Mouse (Mus musculus) layer of hippocampus, adult 9-10 months (tissue): Measurements from ENCODE around the gene Snrpd3.
"Not testable (repeated sequence)": the region's sequence is repeated elsewhere in the genome, so short reads cannot be mapped to it uniquely, and the experiment has no call there.

Source experiments
- DNase-seq: peaks from one replicate; pipeline ENCODE4 v3.0.0; 2022; ENCODE audit warnings: low spot score

Snrpd3 gene

GRCm38 (mm10) chr10:75535423-75535822 lies 18.1 kb downstream of the Snrpd3 start:
- no peak for DNase-seq

- no peak for DNase-seq
These were observed 18.8 kb downstream of the Snrpd3 start for GRCm38 (mm10) chr10:75536123-75536522.

DNA sequence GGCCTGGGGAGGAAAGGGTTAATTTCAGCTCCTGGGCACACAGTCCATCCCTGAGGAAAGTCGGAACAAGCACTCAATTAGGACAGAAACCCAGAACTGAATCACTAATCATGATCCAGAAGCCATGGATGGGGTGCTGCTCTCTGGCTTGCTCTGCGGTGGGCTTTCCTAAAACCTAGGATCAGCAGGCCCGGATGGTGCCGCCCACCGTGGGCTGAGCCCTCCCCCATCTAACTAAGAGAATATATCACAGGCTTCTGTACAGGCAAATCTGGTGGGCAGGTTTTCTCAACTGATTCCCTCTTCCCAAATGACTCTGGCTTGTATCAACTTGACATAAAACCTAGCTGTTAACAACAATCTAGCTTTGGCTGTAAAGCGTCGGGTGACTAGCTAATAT lies 30.6 kb downstream of the Snrpd3 start:
- DNase-seq, result no peak

GRCm38 (mm10) chr10:75548486-75548885 lies 31.1 kb downstream of the Snrpd3 start:
- DNase-seq, result no peak

GRCm38 (mm10) chr10:75549886-75550285 lies 32.5 kb downstream of the Snrpd3 start:
- DNase-seq, result no peak

GRCm38 (mm10) chr10:75551175-75551574 lies 33.8 kb downstream of the Snrpd3 start:
- no peak for DNase-seq

- DNase-seq, result no peak
These were observed 34.8 kb downstream of the Snrpd3 start for GRCm38 (mm10) chr10:75552106-75552505.

DNA sequence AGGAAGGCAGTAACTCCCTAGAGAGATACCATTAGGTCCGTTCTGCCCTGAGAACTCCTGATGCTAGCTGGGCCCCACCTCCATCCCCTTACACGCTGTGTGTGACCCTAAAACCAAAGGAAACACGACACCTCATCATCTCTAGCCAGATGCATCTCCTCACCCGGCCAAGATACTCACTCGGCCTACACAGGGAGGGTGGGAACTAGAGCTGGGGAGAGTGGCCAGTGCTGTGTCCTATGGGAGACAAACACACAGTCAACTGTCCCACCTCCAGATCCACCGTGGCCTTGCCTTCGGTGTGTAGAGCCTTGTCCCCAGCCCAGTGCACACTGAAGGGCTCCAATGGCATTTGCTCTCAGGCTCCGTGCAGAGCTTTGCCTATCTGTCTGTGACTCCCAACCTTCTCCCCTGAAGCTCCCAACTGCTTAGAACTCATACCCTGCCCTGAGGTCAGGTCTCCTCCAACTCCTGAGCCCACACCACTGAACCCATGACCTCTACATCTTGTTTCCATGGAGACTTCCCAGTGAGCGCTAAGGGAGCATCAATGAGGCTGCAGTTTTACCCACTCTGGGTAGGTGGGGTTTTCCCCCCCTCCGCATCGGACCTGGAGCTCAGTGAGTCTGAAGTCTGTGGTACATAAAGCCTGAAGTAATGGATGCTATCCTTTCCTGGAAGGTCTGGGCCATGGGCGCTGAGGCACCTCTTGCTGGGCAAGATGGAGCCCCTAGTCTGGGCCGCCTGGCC lies 35.5 kb downstream of the Snrpd3 start:
- DNase-seq, result no peak

- no peak for DNase-seq
These were observed 36.7 kb downstream of the Snrpd3 start for GRCm38 (mm10) chr10:75554090-75554489.

DNA sequence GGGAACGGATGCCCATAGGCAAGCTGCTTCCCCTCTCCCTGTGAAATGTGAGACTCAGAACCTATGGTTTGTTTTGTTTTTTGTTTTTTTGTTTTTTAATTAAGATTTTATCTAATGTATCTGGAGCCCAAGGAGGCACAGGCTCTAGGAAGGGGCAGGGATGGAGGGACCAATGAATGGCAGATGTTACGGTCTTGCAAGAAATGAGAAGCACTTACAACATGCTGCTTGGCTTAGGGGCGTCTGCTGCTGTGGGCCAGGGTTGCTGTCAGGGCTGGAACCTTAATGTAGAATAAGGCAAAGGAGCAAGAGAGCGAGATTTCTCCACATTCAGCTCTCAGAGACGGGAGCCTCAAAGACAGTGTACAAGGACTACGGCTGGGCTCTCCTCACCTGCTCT lies 38.2 kb downstream of the Snrpd3 start:
- no peak for DNase-seq

GRCm38 (mm10) chr10:75556026-75556425 lies 38.7 kb downstream of the Snrpd3 start:
- no peak for DNase-seq

DNA sequence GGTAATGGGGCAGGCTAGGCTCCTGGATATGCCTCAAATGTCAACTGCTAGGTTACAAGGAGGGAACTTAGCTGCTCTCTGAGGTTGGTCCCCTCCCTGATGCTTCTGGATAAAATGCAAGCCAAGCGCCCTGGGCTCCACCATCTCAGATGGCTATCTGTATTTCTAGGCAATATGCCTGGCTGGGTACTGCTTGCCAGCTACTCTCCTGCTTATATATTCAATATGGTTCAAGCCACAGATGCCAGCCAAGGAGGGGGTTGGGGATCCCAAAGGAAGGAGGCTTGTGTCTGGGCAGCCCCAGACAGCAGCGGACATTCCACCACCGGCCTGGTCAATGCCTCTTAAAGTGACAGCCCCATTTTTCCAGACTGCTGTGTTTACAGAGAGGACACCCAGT lies 41.2 kb downstream of the Snrpd3 start:
- no peak for DNase-seq

- no peak for DNase-seq
These were observed 41.8 kb downstream of the Snrpd3 start for GRCm38 (mm10) chr10:75559041-75559675.

- DNase-seq, result no peak
These were observed 42.6 kb downstream of the Snrpd3 start, which contains the start of gene Lrrc75b for GRCm38 (mm10) chr10:75559676-75560548. Gene Lrrc75b (minus strand): TSS chr10:75560330.

DNA sequence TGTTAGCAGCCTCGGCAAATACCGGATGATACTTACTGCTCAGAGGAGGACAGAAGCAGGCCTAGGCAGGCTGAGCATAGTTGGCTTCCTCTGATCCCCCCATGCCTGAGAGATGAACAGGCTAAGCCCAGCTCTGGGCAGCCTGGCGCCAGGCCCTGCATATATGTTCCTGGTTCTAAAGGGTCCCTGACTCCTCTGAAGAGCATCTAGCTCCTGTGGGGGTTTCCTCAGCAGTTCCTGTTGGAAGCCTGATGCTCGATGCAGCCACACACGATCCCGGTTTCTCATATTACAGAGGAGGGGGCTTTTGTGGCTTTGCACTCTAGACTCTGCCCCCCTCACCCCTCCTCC lies 43.2 kb downstream of the Snrpd3 start:
- no peak for DNase-seq

GRCm38 (mm10) chr10:75561071-75561654 lies 43.8 kb downstream of the Snrpd3 start, which contains the start of gene Ggt1:
Gene Ggt1 (plus strand): TSS chr10:75561604.
- DNase-seq, result no peak

GRCm38 (mm10) chr10:75562596-75562995 lies 45.2 kb downstream of the Snrpd3 start:
- no peak for DNase-seq

- DNase-seq, result no peak
These were observed 47.4 kb downstream of the Snrpd3 start for GRCm38 (mm10) chr10:75564687-75565265.

DNA sequence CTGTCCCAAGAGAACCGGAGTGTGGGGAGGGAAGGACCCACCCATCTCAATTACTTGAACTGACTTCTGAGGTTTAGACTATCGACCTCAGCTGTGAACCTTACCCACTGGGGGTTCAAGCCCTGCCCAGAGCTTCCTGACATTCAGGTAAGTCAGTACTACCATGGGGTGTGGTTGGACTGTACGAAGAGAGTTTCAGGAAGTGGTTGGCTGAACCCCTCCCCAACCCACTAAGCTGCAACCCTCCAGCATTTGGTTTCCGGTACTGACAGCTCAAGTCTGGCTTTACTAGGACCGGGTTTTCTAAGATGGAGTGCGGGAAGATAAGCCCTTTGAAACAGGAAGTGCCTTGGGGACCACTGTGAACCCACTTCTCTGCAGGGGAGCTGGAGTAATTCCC lies 48.1 kb downstream of the Snrpd3 start:
- DNase-seq, result no peak

DNA sequence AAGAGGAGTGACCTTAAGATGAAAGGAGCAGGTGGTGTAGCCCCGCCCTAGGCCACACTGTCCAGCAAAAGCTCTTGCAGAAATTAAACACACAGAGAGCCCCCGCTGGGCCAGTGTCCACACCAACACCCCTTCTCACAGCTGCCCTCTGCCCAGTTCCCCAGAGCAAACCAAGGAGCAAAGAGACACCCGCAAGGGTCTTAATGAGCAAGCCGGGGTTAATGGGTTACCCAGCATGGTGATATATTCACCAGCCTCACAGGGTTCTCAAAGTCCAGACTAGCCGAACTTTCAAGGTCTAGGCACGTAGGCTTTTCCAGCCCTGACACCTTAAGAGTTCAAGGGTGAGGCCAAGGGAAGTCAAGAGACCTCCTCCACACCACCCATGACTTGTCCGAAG lies 48.6 kb downstream of the Snrpd3 start:
- DNase-seq, result no peak

DNA sequence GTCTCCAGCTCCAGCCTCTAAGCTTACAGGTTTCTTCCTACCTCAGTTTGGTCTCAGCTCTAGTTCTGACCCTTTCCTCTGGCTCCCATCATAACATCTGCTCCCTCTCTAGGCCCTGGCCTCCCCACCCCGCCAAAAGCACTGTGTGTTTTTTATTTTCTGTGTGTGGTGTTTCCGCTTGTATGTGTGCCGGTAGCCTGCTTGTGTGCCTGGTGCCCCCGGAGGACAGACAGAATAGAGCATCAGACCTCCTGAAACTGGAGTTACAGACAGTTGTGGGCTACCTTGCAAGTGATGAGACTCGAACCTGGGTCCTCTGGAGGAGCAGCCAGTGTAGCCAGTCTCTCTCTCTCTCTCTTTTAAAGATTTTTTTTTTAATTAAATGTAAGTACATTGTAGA lies 49.0 kb downstream of the Snrpd3 start:
- DNase-seq, result no peak

DNA sequence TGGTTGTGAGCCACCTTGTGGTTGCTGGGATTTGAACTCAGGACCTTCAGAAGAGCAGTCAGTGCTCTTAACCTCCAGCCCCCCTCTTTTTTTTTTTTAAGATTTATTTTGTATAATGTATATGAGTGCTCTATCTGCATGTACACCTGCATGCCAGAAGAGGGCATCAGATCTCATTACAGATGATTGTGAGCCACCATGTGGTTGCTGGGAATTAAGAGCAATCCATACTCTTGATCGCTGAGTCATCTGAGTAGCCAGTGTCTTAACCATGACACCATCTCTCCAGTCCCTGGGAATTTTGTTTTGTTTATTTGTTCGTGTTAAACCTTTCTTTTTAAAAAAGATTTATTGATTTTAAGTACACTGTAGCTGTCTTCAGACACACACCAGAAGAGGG lies 49.4 kb downstream of the Snrpd3 start:
- not testable (repeated sequence) for DNase-seq
